15 mouse cellular contexts compared by ENCODE assay signal in the genomic region with DNA sequence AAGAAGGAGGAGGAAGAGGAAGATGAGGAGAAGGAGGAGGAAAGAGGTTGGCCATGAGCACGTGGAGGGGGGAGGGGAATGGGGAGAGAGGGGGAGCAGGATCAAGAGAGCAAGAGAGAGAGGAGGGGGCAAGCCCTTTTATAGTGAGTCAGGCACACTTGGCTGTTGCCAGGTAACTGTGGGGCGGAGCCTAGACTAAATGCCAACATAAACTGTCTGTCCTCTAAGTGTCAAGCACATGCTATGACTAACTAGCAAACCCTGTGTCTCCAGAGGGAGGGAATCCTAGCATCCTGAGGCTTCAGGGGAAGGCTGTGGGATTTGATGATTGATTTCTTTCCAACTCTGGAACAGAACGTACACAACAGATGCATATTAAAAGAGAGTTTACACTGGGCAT.
DNase-seq lines count a peak whose midpoint lies in the region.
"Had no signal": no experiment of that assay in that cellular context is flagged by ENCODE, and none has a peak within 500 bp of the region (broad histone marks: within the 10 kb centered on the region; RNA-seq: fewer than 3 reads in every experiment).

No protein-coding gene starts in this region.

- peak; percentile 32 for DNase-seq in adrenal gland, postnatal 10 days
- no peak for DNase-seq in adrenal gland, adult 18-20 months (ENCODE audit: low spot score in 2 of 2)
- DNase-seq in lung, postnatal 36 days: peak; percentile 41
- DNase-seq in lung, postnatal 4 days: no peak
- peak; percentile 34 for DNase-seq in CD4-positive, CD25-positive, alpha-beta regulatory T cell, adult 2 months (ENCODE audit: low read depth, low spot score)
- peak; percentile 38 to 63 for DNase-seq in adrenal gland, postnatal 36 days
- no peak for DNase-seq in testis, postnatal 14 days (ENCODE audit: low spot score)
- DNase-seq in heart, adult 9 months (ENCODE audit: low spot score in 2 of 2): no peak
- DNase-seq: cerebellum, adult 18-20 months; forebrain, postnatal 0 days; gastrocnemius, postnatal 25 days; heart, adult 2 months; kidney, adult 8-10 months; kidney, postnatal 10 days; liver had no signal

Comparison
In these comparisons a context has a peak if more than half of its experiments do, and no peak if none do; other contexts are left out.
1. DNase-seq: peak in adrenal gland, postnatal 10 days (single experiment), lung, postnatal 36 days (single experiment), CD4-positive, CD25-positive, alpha-beta regulatory T cell, adult 2 months (single experiment) and adrenal gland, postnatal 36 days (2 of 2); none in adrenal gland, adult 18-20 months (0 of 2), lung, postnatal 4 days (0 of 2), testis, postnatal 14 days (single experiment) and heart, adult 9 months (0 of 2).